Mouse (Mus musculus) neural tube, embryonic 12.5 days (tissue): ENCODE results near the gene Tubgcp5. TPM values are rescaled to one million over a fixed set of nuclear protein-coding genes. Genes with fewer than 3 reads are reported as not detected.

ENCODE experiments used
- ATAC-seq: fragments of 200-750 bp; cut with Nextera tagmentation; 2 replicates; pipeline ENCODE4 v1.8.0; 2017; ENCODE audit warnings: low read depth, mild to moderate bottlenecking, moderate TSS enrichment, moderate library complexity; ENCODE audit not compliant: low FRiP score
- H3K27ac ChIP-seq: fragments of 300-500 bp; sonication (generic); 2 replicates; pipeline ENCODE4 v1.5.1; 2016
- H3K27me3 ChIP-seq: fragments of 300-500 bp; sonication (generic); replicated peaks from 2 replicates; pipeline ENCODE4 v1.6.1; 2016; ENCODE audit warnings: mild to moderate bottlenecking
- H3K36me3 ChIP-seq: fragments of 300-500 bp; sonication (generic); 2 replicates; pipeline ENCODE4 v1.6.1; 2016; ENCODE audit warnings: mild to moderate bottlenecking
- H3K4me1 ChIP-seq: fragments of 300-500 bp; sonication (generic); 2 replicates; pipeline ENCODE4 v1.6.1; 2016
- H3K4me2 ChIP-seq: fragments of 300-500 bp; sonication (generic); replicated peaks from 2 replicates; pipeline ENCODE4 v1.6.1; 2016; ENCODE audit warnings: mild to moderate bottlenecking
- H3K4me3 ChIP-seq: fragments of 300-500 bp; sonication (generic); 2 replicates; pipeline ENCODE4 v1.5.1; 2016
- H3K9ac ChIP-seq: fragments of 300-500 bp; sonication (generic); 2 replicates; pipeline ENCODE4 v1.6.1; 2016; ENCODE audit warnings: mild to moderate bottlenecking
- H3K9me3 ChIP-seq: fragments of 300-500 bp; sonication (generic); 2 replicates; pipeline ENCODE4 v1.6.1; 2016; ENCODE audit warnings: mild to moderate bottlenecking
- WGBS: fragments of 180-500 bp; shearing (Covaris S2); methylation state at CpG from one replicate; pipeline ENCODE4 v1.1.7; 2016; 5-methylcytosine and 5-hydroxymethylcytosine counted together
- polyA plus RNA-seq: library from polyadenylated mRNA; unstranded; fragments of >200 nt; fragmentation: Nextera tagmentation; extraction: Ambion mirVana; gene quantifications from 2 replicates; pipeline ENCODE4 v1.2.1, GENCODE M21; 2016

Tubgcp5 gene
- polyA plus RNA-seq, 1 experiment from 2014 or later = 44.6 TPM

DNA sequence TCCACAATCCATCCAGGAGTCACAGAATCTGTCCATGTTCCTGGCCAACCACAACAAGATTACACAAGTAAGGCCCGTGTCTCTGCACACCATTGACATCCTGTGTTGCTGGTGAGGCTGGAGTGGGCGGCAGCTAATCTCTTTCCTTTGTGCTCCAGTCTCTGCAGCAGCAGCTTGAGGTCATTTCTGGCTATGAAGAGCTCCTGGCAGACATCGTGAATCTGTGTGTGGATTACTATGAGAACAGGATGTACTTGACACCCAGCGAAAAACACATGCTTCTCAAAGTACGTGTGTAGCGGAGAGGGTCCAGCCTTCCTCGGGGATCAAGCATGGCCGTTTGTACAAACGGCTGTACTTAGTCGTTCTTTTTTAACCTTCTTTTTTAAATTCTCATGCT, 83.8 kb downstream of the Tubgcp5 start:
- Histone ChIP-seq H3K27me3 (no peaks in the 10 kb centered on the region), H3K36me3 (peaks cover 72% of the 10 kb centered on the region), H3K9ac (no peak overlapping the region), H3K4me3 (no peak overlapping the region), H3K4me1 (no peaks in the 10 kb centered on the region), H3K9me3 (no peaks in the 10 kb centered on the region), H3K4me2 (no peak overlapping the region), H3K27ac (no peak overlapping the region)
- ATAC-seq = no peak
- WGBS = 92% methylated on average over 10 of the region's 10 CpGs

DNA sequence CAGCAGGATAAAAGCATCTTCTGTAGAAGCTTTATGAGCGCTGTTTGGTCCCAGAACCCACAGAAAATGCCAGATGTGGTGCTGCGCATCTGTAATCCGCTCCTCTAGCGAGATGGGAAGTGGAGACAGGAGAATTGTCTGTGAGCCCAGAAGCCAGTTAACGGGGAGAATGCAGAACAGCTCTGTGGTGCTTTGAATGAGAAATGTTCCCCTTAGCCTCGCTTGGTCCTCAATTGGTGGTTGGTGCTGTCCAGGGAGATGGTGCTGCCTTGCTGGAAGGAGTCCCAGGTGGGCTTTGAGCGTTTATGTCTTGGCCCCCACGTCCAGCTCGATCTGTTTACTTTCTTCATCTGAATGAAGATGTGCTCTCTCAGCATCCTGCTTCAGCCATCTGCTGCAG, 86.9 kb downstream of the Tubgcp5 start:
- Histone ChIP-seq H3K4me2 (no peak overlapping the region), H3K4me1 (no peaks in the 10 kb centered on the region), H3K27ac (no peak overlapping the region), H3K36me3 (peaks cover 43% of the 10 kb centered on the region), H3K9me3 (no peaks in the 10 kb centered on the region), H3K9ac (no peak overlapping the region), H3K4me3 (no peak overlapping the region), H3K27me3 (no peaks in the 10 kb centered on the region)
- no peak for ATAC-seq
- 81% methylated on average over 9 of the region's 9 CpGs for WGBS

Other genes with a start within 250 kb of the Tubgcp5 start
- 1.1 and 2.6 TPM in 2 replicates for gene Siglech, start 26.0 kb upstream of the Tubgcp5 start, polyA plus RNA-seq
- 64.8 and 68.9 TPM in 2 replicates for gene Cyfip1, start 47.6 kb downstream of the Tubgcp5 start, polyA plus RNA-seq
- 52.3 and 54.5 TPM in 2 replicates for gene Nipa2, start 168.3 kb downstream of the Tubgcp5 start, polyA plus RNA-seq
- 16.8 and 18.4 TPM in 2 replicates for gene Nipa1, start 225.8 kb downstream of the Tubgcp5 start, polyA plus RNA-seq